Mouse (Mus musculus) ovary, postnatal 36 days (tissue): ENCODE results near the gene Slc46a1.

Experiments used
- DNase-seq: peaks from one replicate; pipeline ENCODE4 v3.0.0; 2022; ENCODE audit warnings: low spot score, mixed read lengths

Slc46a1 gene

GRCm38 (mm10) chr11:78502909-78503650, 37.6 kb downstream of the Slc46a1 start, which contains the start of gene Sebox:
Gene Sebox (plus strand): TSS chr11:78503447.
- no peak for DNase-seq

DNA sequence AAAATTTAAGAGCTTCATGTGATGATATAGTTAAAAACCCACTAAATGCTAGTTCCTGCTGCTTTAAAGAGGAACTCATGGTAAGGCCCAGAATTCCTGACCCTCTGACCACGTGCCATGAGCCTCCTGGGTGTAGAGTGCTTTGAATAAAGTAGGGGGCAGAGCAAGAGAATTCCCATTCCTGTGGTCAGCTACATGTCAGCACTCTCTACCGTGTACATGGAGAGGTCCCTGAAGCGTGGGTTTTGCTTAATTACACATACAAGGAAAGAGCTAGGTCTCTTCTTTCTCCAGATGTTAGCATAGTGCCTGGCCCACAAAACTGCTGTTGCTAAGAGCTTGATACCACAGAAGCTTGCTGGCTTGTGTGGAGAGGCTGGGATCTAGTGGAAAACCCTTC, 39.9 kb downstream of the Slc46a1 start:
- no peak for DNase-seq

- no peak for DNase-seq
Measured at GRCm38 (mm10) chr11:78509148-78509547, 43.7 kb downstream of the Slc46a1 start.

DNA sequence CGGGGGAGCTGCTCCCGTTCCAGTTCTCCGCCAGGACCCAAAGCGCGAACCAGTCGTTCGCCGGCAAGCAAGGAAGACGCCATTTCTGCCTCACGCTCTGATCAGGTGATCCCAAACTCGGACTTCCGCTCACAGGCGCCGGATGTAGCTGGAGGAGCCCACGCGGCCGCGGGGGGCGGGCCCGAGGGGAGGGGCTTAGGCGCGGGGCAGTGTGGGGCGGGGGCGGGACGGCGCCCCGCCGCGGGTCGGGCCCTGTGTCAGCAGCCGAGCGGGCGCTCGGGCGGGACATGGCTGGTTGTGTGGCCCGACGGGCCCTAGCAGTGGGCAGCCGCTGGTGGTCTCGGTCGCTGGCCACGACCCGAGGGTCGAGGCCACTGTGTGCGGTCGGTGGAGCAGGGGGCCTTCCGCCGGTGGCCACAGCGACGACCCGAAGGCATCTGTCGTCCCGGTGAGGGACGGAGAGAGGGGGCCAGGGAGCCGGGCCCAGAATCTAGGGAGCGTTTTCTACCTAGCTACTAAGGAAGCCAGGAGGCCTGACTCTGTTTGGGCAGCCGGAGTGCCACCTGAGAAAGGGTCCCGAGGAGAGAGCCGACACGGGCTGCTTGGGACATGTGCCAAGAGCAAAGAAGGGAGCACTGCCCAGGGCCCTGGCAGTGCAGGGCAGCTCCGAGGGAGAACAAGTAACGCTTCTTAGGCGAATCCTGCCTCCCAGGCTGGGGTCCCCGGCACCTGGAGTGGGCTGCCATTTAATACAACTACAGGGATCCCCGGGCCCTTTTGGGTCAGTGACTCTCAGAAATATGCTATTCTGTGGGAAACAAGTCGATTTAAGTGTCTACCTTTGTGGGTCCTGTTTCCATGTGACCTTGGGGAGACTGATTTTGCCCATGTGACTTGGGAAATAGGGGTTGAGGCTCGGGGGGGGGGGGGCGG, 46.8 kb downstream of the Slc46a1 start, which contains the start of the genes Tmem199 and Poldip2:
TSS of gene Tmem199 (minus strand) at position 148 of the 933 bp plus-strand sequence.
TSS of gene Poldip2 (plus strand) at position 169 of the 933 bp plus-strand sequence.
- DNase-seq: peak; percentile 90

DNA sequence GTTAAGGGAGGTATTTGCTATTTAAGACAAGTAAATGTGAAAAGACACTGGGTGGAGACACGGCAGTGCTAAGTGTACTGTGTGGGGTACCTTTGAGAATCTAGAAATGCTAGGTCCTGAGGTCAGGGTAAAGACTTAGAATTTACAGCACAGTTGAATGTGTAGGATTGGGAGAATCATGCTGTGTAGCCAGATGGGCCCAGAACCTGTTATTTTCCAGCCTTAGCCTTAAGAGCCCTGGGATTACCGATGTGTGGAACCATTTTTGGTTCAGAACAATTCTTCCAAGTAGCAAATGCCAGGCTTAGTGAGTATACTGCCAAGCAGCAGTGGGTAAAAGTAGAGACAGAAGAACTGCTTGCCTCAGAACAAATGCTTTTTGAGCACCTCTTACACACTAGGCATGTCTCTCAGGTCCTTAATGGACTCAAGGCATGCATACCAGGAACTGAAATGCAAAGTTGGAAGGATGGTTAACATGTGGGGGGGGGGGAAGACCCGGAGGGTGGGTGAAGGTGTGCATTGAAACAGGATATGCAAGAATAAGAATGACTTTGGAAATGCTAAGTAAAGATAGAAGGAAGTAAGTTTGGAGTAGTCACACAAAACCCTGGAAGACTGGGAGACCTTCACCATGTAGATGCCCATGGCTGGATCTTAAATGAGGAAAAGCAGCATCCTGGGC, 47.8 kb downstream of the Slc46a1 start:
- no peak for DNase-seq

- no peak for DNase-seq
Measured at GRCm38 (mm10) chr11:78515549-78516325, 50.2 kb downstream of the Slc46a1 start.

DNA sequence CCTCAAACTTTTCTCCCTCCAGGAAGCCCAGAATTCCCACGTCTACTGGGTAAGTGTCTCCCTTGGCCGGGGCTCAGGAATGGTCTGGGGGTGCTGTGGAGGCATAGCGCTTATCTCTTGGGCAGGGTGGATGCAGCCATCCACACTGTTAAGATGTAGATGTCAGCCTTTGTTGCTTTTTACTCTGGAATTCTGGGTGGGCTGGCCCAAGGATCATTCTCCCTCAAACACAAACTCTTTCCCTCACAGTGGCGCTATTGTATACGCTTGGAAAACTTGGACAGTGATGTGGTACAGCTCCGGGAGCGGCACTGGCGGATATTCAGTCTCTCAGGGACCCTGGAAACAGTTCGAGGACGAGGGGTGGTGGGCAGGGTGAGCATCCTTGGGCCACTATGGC, 53.4 kb downstream of the Slc46a1 start:
- DNase-seq: no peak
